Mouse (Mus musculus) colon, adult 2 months (tissue): ENCODE results near the gene Gm12888. TPM values are rescaled to one million over a fixed set of nuclear protein-coding genes. Genes with fewer than 3 reads are reported as not detected.

ENCODE experiments used
- polyA plus RNA-seq: library from polyadenylated mRNA; depleted of rRNA; stranded (reverse); fragments of >200 nt; gene quantifications from 2 replicates; pipeline ENCODE4 v1.2.3, GENCODE M21; 2012; rRNA removed

The Gm12888 gene
- polyA plus RNA-seq: not detected in 2 replicates

DNA sequence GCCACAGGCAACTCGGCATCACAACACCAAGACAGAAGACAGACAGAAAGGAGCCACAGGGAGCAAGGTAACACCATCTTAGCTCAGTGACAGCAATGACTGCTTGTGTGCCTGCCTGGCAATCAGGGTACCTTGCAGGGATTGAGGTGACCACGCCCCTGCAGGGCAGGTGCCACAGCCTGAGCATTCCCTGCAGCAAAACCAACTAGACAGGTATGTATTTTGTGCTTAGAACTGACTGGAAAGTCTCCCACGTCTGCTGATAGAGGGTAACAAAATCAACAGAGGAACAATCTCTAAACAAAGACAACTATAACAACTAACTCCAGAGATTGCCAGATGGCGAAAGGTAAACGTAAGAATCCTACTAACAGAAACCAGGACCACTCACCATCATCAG, at the start of gene Gm12888:
Gene Gm12888 (minus strand): TSS at position 101 of the 400 bp plus-strand sequence.

Other genes starting within 250 kb of the Gm12888 start
- gene Zmpste24, start 226.7 kb downstream of the Gm12888 start, polyA plus RNA-seq: 12.4 and 13.1 TPM in 2 replicates
- not detected in 2 replicates for gene Tmco2, start 215.7 kb downstream of the Gm12888 start, polyA plus RNA-seq
- 1.8 and 2.2 TPM in 2 replicates for gene Rlf, start 109.8 kb downstream of the Gm12888 start, polyA plus RNA-seq
- not detected in 2 replicates for gene Gm12886, start 98.2 kb upstream of the Gm12888 start, polyA plus RNA-seq